Mouse (Mus musculus) frontal cortex, postnatal 14 days (tissue): ENCODE measurements around the gene Gm9758.
"Not testable (repeated sequence)": the region's sequence is repeated elsewhere in the genome, so short reads cannot be mapped to it uniquely, and the experiment has no call there.

Experiments
- DNase-seq, 2 experiments: peaks; one replicate each; pipeline ENCODE4 v3.0.0; 2022; ENCODE audit warnings: low spot score in 2 of 2

The Gm9758 gene

DNA sequence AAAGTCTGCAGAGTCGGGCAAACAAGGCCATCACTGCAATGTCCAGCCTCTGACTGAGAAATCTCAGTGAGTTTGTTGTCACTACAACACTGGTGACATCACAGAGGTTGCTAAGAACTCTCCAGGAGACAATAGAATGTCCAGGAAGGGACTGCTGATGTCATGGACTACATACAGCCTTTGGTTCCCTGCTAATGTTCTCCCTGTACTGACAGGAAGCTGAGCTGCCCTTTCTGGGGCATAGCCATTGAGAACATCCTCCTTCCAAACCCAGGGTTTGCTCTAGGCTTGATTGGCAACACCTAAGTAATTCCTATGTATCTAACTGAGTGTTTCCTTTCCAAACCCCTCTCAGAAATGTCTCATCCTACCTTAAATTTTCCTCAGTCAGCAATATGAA is at the start of gene Gm9758:
Gm9758 (minus strand) TSS at position 101 of the 400 bp plus-strand sequence.
- not testable (repeated sequence) for DNase-seq

DNA sequence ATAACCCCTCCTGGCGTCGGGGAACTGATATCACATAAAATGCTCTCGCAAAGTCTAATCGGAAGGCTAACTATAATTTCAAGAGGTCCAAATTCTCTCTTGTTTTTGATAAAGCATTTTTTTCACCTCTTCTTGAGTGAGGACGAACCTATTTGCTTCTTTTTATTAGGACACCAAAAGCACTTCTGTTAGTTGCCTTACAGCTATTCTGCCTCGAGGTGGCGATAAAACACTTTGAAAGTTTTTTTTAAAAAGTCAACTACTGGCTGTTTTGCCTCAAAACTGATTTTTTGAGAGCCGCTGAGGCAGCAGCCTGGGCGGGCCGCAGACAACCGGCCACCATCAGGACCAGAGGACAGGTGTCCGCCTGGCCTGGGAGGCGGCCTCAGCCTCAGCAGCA is 49.1 kb upstream of the Gm9758 start:
- not testable (repeated sequence) for DNase-seq

- DNase-seq: not testable (repeated sequence)
Measured at GRCm38 (mm10) chr5:14961502-14961901, 46.8 kb upstream of the Gm9758 start.

GRCm38 (mm10) chr5:14955928-14956706 is 41.4 kb upstream of the Gm9758 start:
- not testable (repeated sequence) for DNase-seq

- not testable (repeated sequence) for DNase-seq
Measured at GRCm38 (mm10) chr5:14953587-14953986, 38.9 kb upstream of the Gm9758 start.

GRCm38 (mm10) chr5:14952749-14953148 is 38.0 kb upstream of the Gm9758 start:
- DNase-seq: not testable (repeated sequence)

GRCm38 (mm10) chr5:14951822-14952221 is 37.1 kb upstream of the Gm9758 start:
- DNase-seq: not testable (repeated sequence)

- DNase-seq: peak in 1 of 2 experiments; percentile 5
Measured at GRCm38 (mm10) chr5:14947482-14948198, 32.9 kb upstream of the Gm9758 start.

GRCm38 (mm10) chr5:14945524-14945923 is 30.8 kb upstream of the Gm9758 start:
- not testable (repeated sequence) for DNase-seq

DNA sequence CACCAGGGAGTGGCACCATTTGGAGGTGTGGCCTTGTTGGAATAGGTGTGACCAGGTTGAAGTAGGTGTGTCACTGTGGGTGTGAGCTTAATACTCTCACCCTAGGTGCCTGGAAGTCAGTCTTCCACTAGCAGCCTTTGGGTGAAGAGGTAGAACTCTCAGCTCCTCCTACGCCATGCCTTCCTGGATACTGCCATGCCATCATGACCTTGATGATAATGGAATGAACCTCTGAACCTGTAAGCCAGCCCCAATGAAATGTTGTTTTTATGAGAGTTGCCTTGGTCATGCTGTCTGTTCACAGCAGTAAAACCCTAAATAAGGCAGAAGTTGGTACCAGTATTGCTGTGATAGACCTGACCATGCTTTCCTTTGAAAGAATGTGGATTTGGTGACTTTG is 26.3 kb upstream of the Gm9758 start:
- not testable (repeated sequence) for DNase-seq

GRCm38 (mm10) chr5:14938329-14938728 is 23.6 kb upstream of the Gm9758 start, which contains the start of gene Speer4e:
Gene Speer4e, minus strand, starts transcription at chr5:14938429.
- not testable (repeated sequence) for DNase-seq

GRCm38 (mm10) chr5:14933721-14934120 is 19.0 kb upstream of the Gm9758 start:
- not testable (repeated sequence) for DNase-seq

DNA sequence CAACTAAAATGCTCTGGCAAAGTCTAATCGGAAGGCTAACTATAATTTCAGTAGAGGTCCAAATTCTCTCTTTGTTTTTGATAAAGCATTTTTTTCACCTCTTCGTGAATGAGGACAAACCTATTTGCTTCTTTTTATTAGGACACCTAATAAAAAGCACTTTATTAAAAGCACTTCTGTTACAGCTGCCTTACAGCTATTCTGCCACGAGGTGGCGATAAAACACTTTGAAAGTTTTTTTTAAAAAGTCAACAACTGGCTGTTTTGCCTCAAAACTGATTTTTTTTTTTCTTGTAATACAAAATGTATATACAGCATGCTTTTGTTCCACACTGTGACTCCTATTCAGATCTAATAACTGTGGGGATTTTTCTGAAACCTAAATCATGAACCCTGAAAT is 12.3 kb upstream of the Gm9758 start:
- not testable (repeated sequence) for DNase-seq

GRCm38 (mm10) chr5:14914361-14914760 is 338 bp downstream of the Gm9758 start:
- not testable (repeated sequence) for DNase-seq

GRCm38 (mm10) chr5:14903539-14903938 is 11.2 kb downstream of the Gm9758 start:
- not testable (repeated sequence) for DNase-seq

GRCm38 (mm10) chr5:14892242-14892641 is 22.5 kb downstream of the Gm9758 start:
- no peak for DNase-seq

DNA sequence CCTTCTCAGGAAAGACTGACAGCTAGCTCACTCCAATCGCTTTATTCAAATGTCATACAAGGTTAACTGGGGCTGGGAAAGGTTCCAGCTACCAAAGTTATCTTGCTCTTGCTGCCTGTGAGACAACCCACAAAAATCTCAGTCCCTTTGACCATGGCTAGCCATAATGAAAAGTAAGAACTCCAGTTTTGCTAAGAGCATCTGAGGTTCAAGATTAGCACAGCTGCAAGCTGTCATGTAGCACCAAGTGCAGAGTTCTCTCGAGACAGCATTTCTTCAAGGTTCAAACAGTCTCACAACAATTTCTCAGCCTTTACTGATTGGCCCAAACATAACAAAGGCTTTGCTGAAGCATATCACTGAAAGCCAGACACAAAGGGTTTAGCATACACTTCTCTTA is 29.4 kb downstream of the Gm9758 start:
- DNase-seq: not testable (repeated sequence)
